Mouse (Mus musculus) spleen, postnatal 10 days (tissue): Measurements from ENCODE around the gene Ppp1r14b.

Experiments
- DNase-seq, 2 experiments: peaks; one replicate each; pipeline ENCODE4 v3.0.0; 2021 to 2022; ENCODE audit warnings: low spot score in 2 of 2

The Ppp1r14b gene

GRCm38 (mm10) chr19:6974211-6975205 lies at the start of gene Ppp1r14b:
Ppp1r14b (plus strand) TSS chr19:6974968.
- peak; percentile 73 to 86 for DNase-seq

- no peak for DNase-seq
Observed at GRCm38 (mm10) chr19:6925307-6925573, 49.5 kb upstream of the Ppp1r14b start, which contains the start of gene Catsperz. Catsperz (minus strand) TSS chr19:6925380.

GRCm38 (mm10) chr19:6925611-6926329 lies 49.0 kb upstream of the Ppp1r14b start:
- DNase-seq = no peak

GRCm38 (mm10) chr19:6926559-6927255 lies 48.1 kb upstream of the Ppp1r14b start:
- no peak for DNase-seq

- DNase-seq = no peak
Observed at GRCm38 (mm10) chr19:6928080-6928479, 46.7 kb upstream of the Ppp1r14b start.

- no peak for DNase-seq
Observed at GRCm38 (mm10) chr19:6931002-6931401, 43.8 kb upstream of the Ppp1r14b start.

GRCm38 (mm10) chr19:6932018-6932417 lies 42.8 kb upstream of the Ppp1r14b start:
- no peak for DNase-seq

GRCm38 (mm10) chr19:6933102-6933435 lies 41.7 kb upstream of the Ppp1r14b start:
- no peak for DNase-seq

- DNase-seq = no peak
Observed at GRCm38 (mm10) chr19:6933436-6934194, 41.2 kb upstream of the Ppp1r14b start.

GRCm38 (mm10) chr19:6934195-6934977 lies 40.4 kb upstream of the Ppp1r14b start, which contains the start of gene Kcnk4:
Kcnk4 (minus strand) TSS chr19:6934515.
- no peak for DNase-seq

- DNase-seq = peak in 1 of 2 experiments; percentile 71
Observed at GRCm38 (mm10) chr19:6936299-6936698, 38.5 kb upstream of the Ppp1r14b start.

- DNase-seq = no peak
Observed at GRCm38 (mm10) chr19:6937541-6938465, 37.0 kb upstream of the Ppp1r14b start.

- DNase-seq = no peak
Observed at GRCm38 (mm10) chr19:6939106-6940002, 35.4 kb upstream of the Ppp1r14b start.

GRCm38 (mm10) chr19:6940396-6941351 lies 34.1 kb upstream of the Ppp1r14b start:
- no peak for DNase-seq

- DNase-seq = peak; percentile 95 to 97
Observed at GRCm38 (mm10) chr19:6941372-6942248, 33.2 kb upstream of the Ppp1r14b start, which contains the start of gene Bad. Bad (plus strand) TSS chr19:6941861.

- peak; percentile 87 to 93 for DNase-seq
Observed at GRCm38 (mm10) chr19:6942249-6942691, 32.5 kb upstream of the Ppp1r14b start, which contains the start of gene Gpr137. Gpr137 (minus strand) TSS chr19:6942480.
